Mouse (Mus musculus) lung, postnatal 0 days (tissue): ENCODE measurements at regions not wholly inside any gene's neighbourhood (a gene's known extent, or its start where the extent isn't known, plus 50 kb on each side); places are given as distances from the start of the nearest gene placed in this dataset.

ENCODE experiments used
- CTCF ChIP-seq: IDR thresholded peaks from 2 replicates; pipeline ENCODE4 v1.5.1; 2016; ENCODE audit warnings: antibody characterized with exemption, mild to moderate bottlenecking
- EP300 ChIP-seq: IDR thresholded peaks from 2 replicates; pipeline ENCODE4 v1.6.1; 2016; ENCODE audit warnings: antibody characterized with exemption, mild to moderate bottlenecking, control low read depth

GRCm38 (mm10) chr12:82524987-82525386 is 63.1 kb upstream of the Rgs6 start:
- no peak for TF ChIP-seq CTCF
- TF ChIP-seq EP300, result no peak
